15 mouse cellular contexts compared by ENCODE assay signal in the genomic region with DNA sequence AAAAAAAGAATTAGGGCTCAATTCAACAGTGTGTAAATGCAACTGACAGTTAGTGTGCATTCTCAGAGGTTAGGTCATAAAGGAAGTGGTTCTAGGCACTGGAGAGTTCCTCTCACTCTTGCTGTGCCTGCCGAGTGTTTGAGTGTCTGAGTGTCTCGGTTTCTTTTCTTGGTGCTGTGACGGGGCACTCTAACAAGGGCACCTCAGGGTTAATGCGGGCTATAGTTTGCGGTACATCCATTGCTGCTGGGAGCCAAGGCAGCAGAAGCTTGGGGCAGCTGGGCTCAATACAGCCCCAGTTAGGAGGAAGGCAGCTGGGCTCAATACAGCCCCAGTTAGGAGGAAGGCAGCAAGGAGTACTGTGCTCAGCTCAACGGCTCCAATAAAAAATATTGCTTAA. TPM values are rescaled to one million over a fixed set of nuclear protein-coding genes. Genes with fewer than 3 reads are reported as not detected.
DNase-seq lines count a peak whose midpoint lies in the region; ATAC-seq lines count a peak whose summit lies in the region.
"Had no signal": no experiment of that assay in that cellular context is flagged by ENCODE, and none has a peak within 500 bp of the region (broad histone marks: within the 10 kb centered on the region; RNA-seq: fewer than 3 reads in every experiment).

No protein-coding gene starts in this region.

- no peak overlapping the region for H3K4me3 ChIP-seq in liver, embryonic 13.5 days (replicated peaks)
- H3K4me3 ChIP-seq in liver, embryonic 11.5 days (ENCODE audit: low read depth, low read length): no peak overlapping the region
- peak overlapping the region; percentile 88 for H3K4me3 ChIP-seq in megakaryocyte, embryonic 14.5 days (replicated peaks)
- H3K4me3 ChIP-seq in hindbrain, embryonic 13.5 days: no peak overlapping the region
- H3K4me3 ChIP-seq in hindbrain, embryonic 11.5 days (ENCODE audit: low read depth, low read length): no peak overlapping the region
- H3K4me3 ChIP-seq: embryonic facial prominence, embryonic 15.5 days; kidney, embryonic 15.5 days; left cerebral cortex, adult 2 months had no signal

- peaks cover 34% of the 10 kb centered on the region for H3K4me1 ChIP-seq in liver, embryonic 13.5 days (replicated peaks)
- H3K4me1 ChIP-seq in liver, embryonic 11.5 days (replicated peaks; ENCODE audit: control insufficient read depth, insufficient read depth, low read length): peaks cover 3% of the 10 kb centered on the region; the same call in 1 of the 2 replicates
- H3K4me1 ChIP-seq in megakaryocyte, embryonic 14.5 days: peaks cover 72% of the 10 kb centered on the region
- peaks cover 12% of the 10 kb centered on the region for H3K4me1 ChIP-seq in hindbrain, embryonic 13.5 days (replicated peaks)
- H3K4me1 ChIP-seq in hindbrain, embryonic 11.5 days (replicated peaks; ENCODE audit: control insufficient read depth, insufficient read depth, low read length): no peaks in the 10 kb centered on the region
- H3K4me1 ChIP-seq: embryonic facial prominence, embryonic 15.5 days had no signal

- H3K9ac ChIP-seq in liver, embryonic 13.5 days: 0 out of 2 replicates have a peak overlapping the region, but pooled peaks have one; percentile 30
- no peak overlapping the region for H3K9ac ChIP-seq in liver, embryonic 11.5 days (ENCODE audit: low read depth, low read length)
- H3K9ac ChIP-seq in hindbrain, embryonic 13.5 days: no peak overlapping the region
- H3K9ac ChIP-seq in hindbrain, embryonic 11.5 days (ENCODE audit: low read depth, low read length): no peak overlapping the region
- H3K9ac ChIP-seq: embryonic facial prominence, embryonic 15.5 days; kidney, embryonic 15.5 days had no signal

- H3K36me3 ChIP-seq in liver, embryonic 13.5 days: no peaks in the 10 kb centered on the region
- no peaks in the 10 kb centered on the region for H3K36me3 ChIP-seq in liver, embryonic 11.5 days (ENCODE audit: control insufficient read depth, insufficient read depth, low read length)
- no peaks in the 10 kb centered on the region for H3K36me3 ChIP-seq in megakaryocyte, embryonic 14.5 days (replicated peaks; ENCODE audit: low read length)
- H3K36me3 ChIP-seq in hindbrain, embryonic 13.5 days: no peaks in the 10 kb centered on the region
- H3K36me3 ChIP-seq in hindbrain, embryonic 11.5 days (ENCODE audit: control insufficient read depth, insufficient read depth, low read length): no peaks in the 10 kb centered on the region
- H3K36me3 ChIP-seq: embryonic facial prominence, embryonic 15.5 days; kidney, embryonic 15.5 days had no signal

- no peaks in the 10 kb centered on the region for H3K9me3 ChIP-seq in liver, embryonic 13.5 days (replicated peaks)
- H3K9me3 ChIP-seq in liver, embryonic 11.5 days (ENCODE audit: control insufficient read depth, low read length): no peaks in the 10 kb centered on the region
- no peaks in the 10 kb centered on the region for H3K9me3 ChIP-seq in megakaryocyte, embryonic 14.5 days
- H3K9me3 ChIP-seq in hindbrain, embryonic 13.5 days: no peaks in the 10 kb centered on the region
- no peaks in the 10 kb centered on the region for H3K9me3 ChIP-seq in hindbrain, embryonic 11.5 days (ENCODE audit: control insufficient read depth, low read length)
- H3K9me3 ChIP-seq: embryonic facial prominence, embryonic 15.5 days; kidney, embryonic 15.5 days had no signal

- H3K27me3 ChIP-seq in liver, embryonic 13.5 days: no peaks in the 10 kb centered on the region
- H3K27me3 ChIP-seq in liver, embryonic 11.5 days (replicated peaks; ENCODE audit: control insufficient read depth, insufficient read depth, low read length): no peaks in the 10 kb centered on the region
- no peaks in the 10 kb centered on the region for H3K27me3 ChIP-seq in megakaryocyte, embryonic 14.5 days (replicated peaks)
- no peaks in the 10 kb centered on the region for H3K27me3 ChIP-seq in hindbrain, embryonic 13.5 days
- H3K27me3 ChIP-seq in hindbrain, embryonic 11.5 days (ENCODE audit: control insufficient read depth, insufficient read depth, low read length): no peaks in the 10 kb centered on the region
- H3K27me3 ChIP-seq: embryonic facial prominence, embryonic 15.5 days; kidney, embryonic 15.5 days had no signal

- peak overlapping the region; percentile 31; the same call in 1 of the 2 replicates for H3K27ac ChIP-seq in liver, embryonic 13.5 days
- H3K27ac ChIP-seq in liver, embryonic 11.5 days (ENCODE audit: low read depth, low read length): no peak overlapping the region
- no peak overlapping the region for H3K27ac ChIP-seq in hindbrain, embryonic 13.5 days
- H3K27ac ChIP-seq in hindbrain, embryonic 11.5 days (ENCODE audit: low read depth, low read length): no peak overlapping the region
- H3K27ac ChIP-seq: embryonic facial prominence, embryonic 15.5 days; kidney, embryonic 15.5 days; left cerebral cortex, adult 2 months had no signal

- 23% methylated on average over 6 of the region's 6 CpGs for WGBS in liver, embryonic 13.5 days (ENCODE audit: insufficient replicate concordance)
- 38% methylated on average over 6 of the region's 6 CpGs for WGBS in liver, embryonic 11.5 days
- WGBS in hindbrain, embryonic 13.5 days: 66% methylated on average over 6 of the region's 6 CpGs
- 68% methylated on average over 6 of the region's 6 CpGs for WGBS in hindbrain, embryonic 11.5 days

- H3K4me2 ChIP-seq in liver, embryonic 13.5 days: no peak overlapping the region
- no peak overlapping the region for H3K4me2 ChIP-seq in liver, embryonic 11.5 days
- H3K4me2 ChIP-seq in hindbrain, embryonic 13.5 days: no peak overlapping the region
- H3K4me2 ChIP-seq in hindbrain, embryonic 11.5 days (replicated peaks; ENCODE audit: low read depth, low read length): no peak overlapping the region
- H3K4me2 ChIP-seq: embryonic facial prominence, embryonic 15.5 days; kidney, embryonic 15.5 days had no signal

- no peak for DNase-seq in liver, embryonic 13.5 days
- DNase-seq in liver, embryonic 11.5 days (ENCODE audit: low spot score): no peak
- peak; percentile 59 for DNase-seq in thymus, postnatal 10 days (ENCODE audit: low spot score in 2 of 2)
- no peak for DNase-seq in cerebellum, adult 18-20 months
- DNase-seq in hindbrain, embryonic 11.5 days (ENCODE audit: low spot score): no peak
- DNase-seq: cerebellum, postnatal 25 days; heart, postnatal 4 days; lung, adult 18-20 months had no signal

- ATAC-seq in liver, embryonic 13.5 days (ENCODE audit: low read depth): 0 out of 2 replicates have a peak, but pooled peaks have one; percentile 28
- no peak for ATAC-seq in liver, embryonic 11.5 days (replicated peaks; ENCODE audit: low FRiP score)
- peak; percentile 59 for ATAC-seq in activated CD4-positive, CD25-positive, alpha-beta regulatory T cell, adult 4 months
- no peak for ATAC-seq in hindbrain, embryonic 13.5 days (ENCODE audit: low FRiP score)
- ATAC-seq in hindbrain, embryonic 11.5 days (ENCODE audit: low FRiP score): no peak
- ATAC-seq: forebrain, embryonic 16.5 days had no signal

RNA-seq across cellular contexts. Expression of a gene that starts 20.7 kb away (rescaled TPM):
- 32.1 and 37.8 TPM in 2 replicates for polyA plus RNA-seq in liver, embryonic 13.5 days (2015; fragmentation: Nextera tagmentation; extraction: Ambion mirVana)
- 29.3 and 32.4 TPM in 2 replicates for polyA plus RNA-seq in liver, embryonic 11.5 days (2014; fragmentation: Nextera tagmentation; extraction: Ambion mirVana)
- 10 to 100 TPM; 15.8 to 20.1 TPM for polyA plus RNA-seq in activated CD4-positive, CD25-positive, alpha-beta regulatory T cell, adult 4 months (2017; shearing (Covaris generic))
- 58.4 and 131 TPM in 2 replicates for polyA plus RNA-seq in megakaryocyte, embryonic 14.5 days (2012; ENCODE audit: insufficient read depth, low replicate concordance)
- 15.6 and 16.4 TPM in 2 replicates for polyA plus RNA-seq in hindbrain, embryonic 13.5 days (2015; fragmentation: Nextera tagmentation; extraction: Ambion mirVana)
- polyA plus RNA-seq in hindbrain, embryonic 11.5 days (2014; fragmentation: Nextera tagmentation; extraction: Ambion mirVana): 13.7 TPM in 2 replicates

RNA-seq across cellular contexts. Expression of a gene that starts 36.2 kb away (rescaled TPM):
- polyA plus RNA-seq in liver, embryonic 13.5 days (2015; fragmentation: Nextera tagmentation; extraction: Ambion mirVana): 0.17 and 0.19 TPM in 2 replicates
- 0.39 and 0.43 TPM in 2 replicates for polyA plus RNA-seq in liver, embryonic 11.5 days (2014; fragmentation: Nextera tagmentation; extraction: Ambion mirVana)
- polyA plus RNA-seq in activated CD4-positive, CD25-positive, alpha-beta regulatory T cell, adult 4 months (2017; shearing (Covaris generic)): under 1 TPM in 1 of 2 experiments, not detected in 1; 0.19 TPM
- polyA plus RNA-seq in megakaryocyte, embryonic 14.5 days (2012; ENCODE audit: insufficient read depth, low replicate concordance): 5.9 and 8.4 TPM in 2 replicates
- polyA plus RNA-seq in hindbrain, embryonic 13.5 days (2015; fragmentation: Nextera tagmentation; extraction: Ambion mirVana): 32.9 and 34.1 TPM in 2 replicates
- 2.9 and 5.3 TPM in 2 replicates for polyA plus RNA-seq in hindbrain, embryonic 11.5 days (2014; fragmentation: Nextera tagmentation; extraction: Ambion mirVana)

RNA-seq across cellular contexts. Expression of a gene that starts 40.3 kb away (rescaled TPM):
- polyA plus RNA-seq in liver, embryonic 13.5 days (2015; fragmentation: Nextera tagmentation; extraction: Ambion mirVana): 66.8 and 69.1 TPM in 2 replicates
- polyA plus RNA-seq in liver, embryonic 11.5 days (2014; fragmentation: Nextera tagmentation; extraction: Ambion mirVana): 129 and 134 TPM in 2 replicates
- polyA plus RNA-seq in activated CD4-positive, CD25-positive, alpha-beta regulatory T cell, adult 4 months (2017; shearing (Covaris generic)): 10 to 100 TPM; 62.9 to 82.3 TPM
- polyA plus RNA-seq in megakaryocyte, embryonic 14.5 days (2012; ENCODE audit: insufficient read depth, low replicate concordance): 582 and 1,005 TPM in 2 replicates
- polyA plus RNA-seq in hindbrain, embryonic 13.5 days (2015; fragmentation: Nextera tagmentation; extraction: Ambion mirVana): 61.1 and 62.5 TPM in 2 replicates
- 56.4 and 64.0 TPM in 2 replicates for polyA plus RNA-seq in hindbrain, embryonic 11.5 days (2014; fragmentation: Nextera tagmentation; extraction: Ambion mirVana)

RNA-seq across cellular contexts. Expression of a gene that starts 59.7 kb away (rescaled TPM):
- 0.13 TPM in 1 of 2 replicates, not detected in the other for polyA plus RNA-seq in liver, embryonic 13.5 days (2015; fragmentation: Nextera tagmentation; extraction: Ambion mirVana)
- polyA plus RNA-seq in liver, embryonic 11.5 days (2014; fragmentation: Nextera tagmentation; extraction: Ambion mirVana): 0.12 and 0.49 TPM in 2 replicates
- not detected for polyA plus RNA-seq in activated CD4-positive, CD25-positive, alpha-beta regulatory T cell, adult 4 months (2017; shearing (Covaris generic))
- 0.95 TPM in 1 of 2 replicates, not detected in the other for polyA plus RNA-seq in megakaryocyte, embryonic 14.5 days (2012; ENCODE audit: insufficient read depth, low replicate concordance)
- polyA plus RNA-seq in hindbrain, embryonic 13.5 days (2015; fragmentation: Nextera tagmentation; extraction: Ambion mirVana): 0.09 and 0.16 TPM in 2 replicates
- 0.22 and 0.38 TPM in 2 replicates for polyA plus RNA-seq in hindbrain, embryonic 11.5 days (2014; fragmentation: Nextera tagmentation; extraction: Ambion mirVana)

Comparison
In these comparisons a context has a peak if more than half of its experiments do, and no peak if none do; other contexts are left out.
1. ATAC-seq: peak in liver, embryonic 13.5 days (single experiment) and activated CD4-positive, CD25-positive, alpha-beta regulatory T cell, adult 4 months (single experiment); none in liver, embryonic 11.5 days (single experiment), hindbrain, embryonic 13.5 days (single experiment) and hindbrain, embryonic 11.5 days (single experiment).
2. DNase-seq: peak in thymus, postnatal 10 days (2 of 2); none in liver, embryonic 13.5 days (single experiment), liver, embryonic 11.5 days (single experiment), cerebellum, adult 18-20 months (0 of 2) and hindbrain, embryonic 11.5 days (single experiment).